Mouse (Mus musculus): ENCODE results near the gene Gna12.

DNA sequence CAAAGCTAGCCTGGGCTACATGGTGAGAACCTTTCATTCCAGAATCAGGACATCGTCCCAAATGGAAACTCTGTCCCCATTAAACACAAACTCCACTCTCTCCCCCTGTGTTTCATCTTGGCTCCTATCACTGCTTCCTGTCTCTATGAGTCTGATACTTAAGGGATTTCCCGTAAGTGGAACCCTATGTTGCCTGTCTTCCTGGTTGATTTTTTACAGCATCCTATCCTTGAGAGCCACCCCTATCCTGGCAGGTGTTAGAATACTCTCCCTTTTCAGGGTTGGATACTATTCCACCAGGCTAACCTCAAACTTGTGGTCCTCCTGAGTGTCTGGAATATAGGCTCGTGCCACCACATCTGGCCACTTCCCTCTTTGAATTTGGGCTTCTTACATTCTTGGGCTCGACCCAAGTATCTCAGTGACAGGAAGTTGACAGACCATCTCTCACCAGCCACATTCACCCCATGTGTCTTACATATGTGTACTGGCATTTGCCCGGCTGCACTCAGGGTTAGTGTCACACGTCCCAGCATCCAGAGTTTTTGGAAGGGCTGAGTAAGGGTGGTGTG, 43.6 kb upstream of the Gna12 start:
- TF ChIP-seq CTCF (IDR thresholded peaks at IDR 0.05; ENCODE audit: low read depth, low read length) (no peak), POLR2A (IDR thresholded peaks at IDR 0.05; ENCODE audit: extremely low read depth, insufficient read depth, low read length) (no peak)

Measured in liver, adult 2 months (tissue).